Mouse (Mus musculus) kidney, postnatal 10 days (tissue): ENCODE data around the gene Cab39.

Experiments
- DNase-seq: peaks from one replicate; pipeline ENCODE4 v3.0.0; 2021; ENCODE audit warnings: mixed read lengths

Gene Cab39

DNA sequence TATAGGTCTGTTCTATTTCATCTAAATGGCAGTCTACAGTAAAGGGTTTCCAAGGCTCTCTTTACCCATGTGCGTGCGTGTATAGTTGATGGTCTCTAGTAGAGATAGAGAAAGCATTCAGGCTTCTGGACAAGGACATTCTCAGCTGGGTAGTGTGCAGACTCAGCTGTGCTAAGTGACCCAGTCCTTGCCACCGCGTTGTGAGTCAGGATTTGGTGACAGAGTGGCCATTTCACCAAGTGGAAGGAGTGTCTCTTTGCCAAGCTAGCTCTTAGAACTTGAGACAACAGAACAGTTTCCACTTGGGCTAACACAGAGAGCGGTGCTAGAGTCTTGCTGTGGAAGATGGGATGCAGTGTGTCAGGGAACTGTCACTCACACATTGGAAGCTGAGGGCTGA lies 57.6 kb downstream of the Cab39 start:
- no peak for DNase-seq

DNA sequence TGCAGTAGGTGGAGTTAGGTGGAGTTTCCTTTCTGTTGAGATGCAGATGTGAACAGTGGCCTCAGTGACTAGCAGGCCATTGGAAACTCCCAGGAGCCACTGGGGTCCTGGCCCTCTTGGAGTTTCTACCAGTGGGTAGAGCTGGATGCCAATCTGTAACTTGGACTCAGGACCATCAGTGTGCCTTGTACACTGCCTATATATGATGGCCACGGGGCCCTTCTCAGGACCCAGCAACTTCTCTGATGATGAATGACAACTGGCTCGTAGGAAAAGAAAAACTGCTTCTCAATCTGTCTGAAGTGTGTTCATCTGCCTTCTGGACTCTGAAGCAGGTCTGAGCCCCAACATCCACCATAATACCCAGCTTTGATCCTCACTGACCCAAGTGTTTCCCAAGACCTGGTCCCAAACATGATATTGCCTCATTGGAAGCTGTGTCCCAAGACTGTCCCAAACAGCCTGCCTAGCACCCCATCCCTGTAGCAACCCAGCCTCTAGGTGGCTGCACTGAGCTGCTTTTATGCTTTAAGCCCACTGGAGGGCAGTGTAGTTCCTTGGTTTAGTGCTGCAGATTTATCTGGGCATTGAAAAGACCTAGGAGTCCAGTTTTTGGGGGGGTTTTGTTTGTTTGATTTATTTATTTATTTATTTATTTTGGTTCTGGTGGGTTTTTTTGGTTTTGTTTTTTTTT lies 59.9 kb downstream of the Cab39 start:
- peak; percentile 80 for DNase-seq

DNA sequence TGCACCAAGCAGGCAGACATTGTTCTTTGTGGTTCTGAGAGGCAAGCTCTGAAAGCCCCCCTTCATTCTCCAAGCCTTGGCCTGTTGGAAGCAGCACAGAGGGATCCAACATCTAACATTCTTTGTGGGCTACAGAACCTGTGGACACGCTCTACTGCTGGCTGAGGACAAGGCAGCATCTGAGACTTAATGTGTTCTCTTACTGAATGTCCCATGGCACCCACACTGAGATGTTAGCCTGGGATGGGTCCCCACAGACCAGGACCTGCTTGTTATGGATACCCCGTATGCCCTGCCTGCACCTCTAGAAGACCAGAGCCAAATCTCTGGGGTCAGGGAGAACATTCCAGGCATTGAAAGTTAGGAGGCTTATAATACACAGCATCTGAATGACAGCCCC lies 60.6 kb downstream of the Cab39 start:
- no peak for DNase-seq

DNA sequence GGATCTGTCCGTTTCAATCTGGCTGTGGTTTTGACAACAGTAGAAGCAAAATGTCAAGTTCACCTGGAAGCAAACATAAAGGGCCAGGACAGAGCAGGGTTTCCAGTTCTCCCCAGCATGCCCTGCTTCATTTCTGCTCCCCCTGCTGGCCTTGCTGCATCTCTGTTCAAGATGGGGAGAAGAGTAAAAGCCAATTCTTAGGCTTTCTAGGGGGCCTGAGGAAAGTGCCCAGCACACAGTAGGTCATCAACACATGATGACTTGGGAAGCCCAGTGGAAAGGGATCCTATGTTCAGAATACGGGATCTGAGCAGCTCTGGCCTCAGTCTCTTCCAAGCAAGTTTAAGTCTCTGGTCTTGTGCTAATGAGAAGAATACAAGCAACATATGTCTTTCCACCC lies 61.2 kb downstream of the Cab39 start:
- no peak for DNase-seq

DNA sequence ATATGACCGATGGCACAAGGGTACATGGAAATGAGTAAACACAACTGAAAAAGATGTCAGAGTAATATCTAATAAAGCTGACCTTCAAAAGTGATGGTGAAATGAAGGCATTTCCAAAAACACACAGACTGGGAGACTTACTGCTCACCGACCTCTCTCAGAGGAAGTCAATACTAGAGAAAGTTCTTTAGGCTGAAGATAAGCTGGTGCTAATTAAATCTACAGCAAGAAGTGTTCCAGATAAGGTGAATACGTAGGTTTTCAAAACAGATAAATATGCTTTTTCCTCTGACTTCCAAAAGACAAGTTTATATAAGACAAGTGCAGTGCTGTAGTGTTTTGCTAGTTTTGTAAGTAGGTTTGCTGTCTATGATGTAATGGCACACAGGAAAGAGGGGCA lies 63.0 kb downstream of the Cab39 start:
- no peak for DNase-seq

DNA sequence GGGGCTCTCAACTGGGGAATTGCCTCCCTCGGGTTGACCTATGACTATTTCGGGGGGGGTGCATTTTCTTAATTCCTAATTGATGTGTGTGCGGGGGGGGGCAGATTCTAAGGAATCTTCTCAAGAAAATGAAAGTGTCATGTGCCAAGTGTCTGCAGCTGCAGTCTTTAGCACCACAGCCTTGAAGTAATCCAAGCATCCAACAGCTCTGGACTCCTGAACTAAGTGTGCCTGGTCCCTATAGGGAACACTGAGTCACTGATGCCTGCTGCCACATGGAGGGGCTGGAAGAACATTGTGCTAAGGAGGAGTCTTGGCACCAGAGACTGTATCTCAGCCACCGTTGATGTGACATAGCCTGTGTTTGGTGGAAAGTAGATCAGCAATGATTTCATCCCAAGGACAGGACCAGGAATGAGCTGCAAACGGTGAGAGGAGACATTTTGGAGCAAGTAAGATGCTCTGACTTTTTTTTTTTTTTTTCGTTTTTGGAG lies 64.1 kb downstream of the Cab39 start:
- DNase-seq, result no peak

DNA sequence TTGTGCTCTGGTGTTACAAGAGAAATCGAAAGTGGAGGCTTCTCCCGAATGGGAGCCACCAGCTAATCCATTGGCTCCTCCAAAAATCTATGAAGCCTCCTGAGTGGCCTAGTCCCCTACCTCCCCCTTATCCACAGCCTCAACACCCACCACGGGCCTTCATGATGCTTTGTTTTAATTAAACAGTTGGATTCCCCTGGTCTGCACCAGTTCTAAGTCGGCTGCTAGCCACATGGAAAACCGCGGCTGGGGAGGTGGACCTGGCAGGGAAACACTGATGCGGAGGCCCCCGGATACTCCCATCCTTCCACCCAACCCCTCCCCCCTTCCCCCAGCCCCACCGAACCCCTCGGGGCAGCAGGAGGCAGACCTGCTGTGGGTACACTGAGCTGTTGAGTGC lies 71.1 kb downstream of the Cab39 start:
- DNase-seq, result peak; percentile 55

DNA sequence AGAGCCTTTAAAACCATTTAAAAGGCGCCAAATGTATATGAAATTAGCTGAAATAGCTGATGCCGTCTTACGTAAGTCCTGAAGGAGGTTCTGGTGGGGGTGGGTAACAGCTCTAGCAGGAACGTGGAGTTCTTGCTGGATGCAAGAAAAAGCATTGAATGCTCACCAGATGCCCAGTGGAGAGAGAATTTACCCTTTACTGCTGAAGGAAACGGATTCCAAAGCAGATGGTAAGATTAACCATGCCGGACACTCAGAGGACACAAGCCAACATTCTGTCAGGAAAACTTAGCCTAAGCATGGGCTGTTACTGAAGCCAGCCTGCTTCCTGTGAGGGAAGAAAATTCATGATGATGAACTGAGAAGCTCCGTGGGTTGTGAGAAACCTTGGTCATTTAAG lies 76.8 kb downstream of the Cab39 start:
- no peak for DNase-seq

DNA sequence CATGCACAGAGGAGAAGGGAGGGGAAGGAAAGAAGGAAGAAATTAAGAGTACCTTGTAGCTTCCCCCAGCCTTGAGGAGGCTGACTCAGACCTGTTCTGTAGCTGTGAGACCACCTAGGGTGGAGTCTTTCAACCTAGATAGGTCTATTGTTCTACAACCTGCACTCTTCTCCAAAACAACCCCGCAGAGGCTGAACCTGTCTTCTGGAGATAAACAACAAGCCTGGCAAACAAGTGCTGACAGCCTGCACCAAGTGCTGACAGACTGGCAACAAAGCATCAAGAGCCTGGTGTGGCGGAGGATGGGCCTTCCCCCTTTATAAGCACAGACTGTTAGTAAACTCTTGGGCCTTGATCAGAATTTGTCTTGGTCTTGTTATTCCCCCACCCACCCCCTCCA lies 77.3 kb downstream of the Cab39 start:
- DNase-seq, result no peak

DNA sequence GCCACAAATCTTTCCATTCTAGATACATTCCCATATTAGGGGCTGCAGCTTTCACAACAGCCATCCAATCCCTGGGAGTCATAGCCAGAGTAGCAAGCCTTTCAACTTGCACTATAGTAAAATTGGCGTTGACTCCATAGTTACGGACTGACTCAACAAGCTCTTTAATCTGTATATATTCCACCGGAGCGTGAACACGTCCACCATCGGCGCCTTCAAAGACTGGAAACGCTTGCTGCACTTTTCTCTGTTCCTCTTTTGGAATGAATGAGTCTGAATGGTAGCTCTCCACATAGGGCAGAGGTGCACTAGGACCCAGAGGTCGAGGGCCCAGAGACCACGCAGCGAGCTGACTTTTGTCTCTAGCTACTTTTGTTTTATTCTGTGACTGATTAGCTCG lies 88.8 kb downstream of the Cab39 start:
- DNase-seq, result no peak

DNA sequence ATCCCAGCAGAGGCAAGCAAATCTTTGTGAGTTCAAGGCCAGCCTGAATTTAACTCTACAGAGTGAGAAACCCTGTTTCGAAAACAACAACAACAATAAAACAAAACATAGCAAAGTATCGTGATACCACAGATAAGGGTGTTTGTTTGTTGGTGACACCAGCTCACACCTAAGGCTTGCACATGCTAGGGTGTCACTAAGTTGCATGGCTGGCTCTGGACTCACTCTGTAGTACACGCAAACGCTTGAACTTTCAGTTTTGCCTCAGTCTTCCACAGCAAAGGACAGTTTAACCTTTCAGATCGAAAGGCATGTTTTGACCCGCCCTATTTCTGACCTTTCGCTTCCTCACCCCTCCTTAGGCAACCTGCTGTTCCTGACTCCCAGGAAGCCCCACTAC lies 94.0 kb downstream of the Cab39 start:
- DNase-seq, result no peak

DNA sequence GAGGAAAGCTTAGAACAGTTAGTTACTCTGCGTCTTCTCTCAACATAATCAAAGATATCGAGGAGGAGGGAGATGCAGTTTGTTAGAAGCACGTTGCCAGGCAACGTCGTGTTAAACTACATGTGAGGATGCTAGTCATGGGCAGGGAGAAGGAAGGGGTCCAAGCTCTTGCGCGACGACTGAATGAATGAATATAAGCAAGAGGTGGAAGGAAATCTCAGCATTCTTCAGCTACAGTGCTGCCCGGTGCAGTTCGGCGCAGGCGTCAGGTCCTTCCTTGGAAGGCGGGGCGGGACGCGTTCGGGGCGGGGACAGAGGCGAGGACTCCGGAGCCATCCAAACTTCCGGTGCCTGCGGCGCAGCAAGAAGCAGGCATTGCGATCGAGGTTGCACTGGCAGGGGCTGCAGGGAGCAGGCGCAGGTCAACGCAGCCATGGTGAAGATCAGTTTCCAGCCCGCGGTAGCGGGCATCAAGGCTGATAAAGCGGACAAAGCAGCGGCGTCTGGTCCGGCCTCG lies 101.0 kb downstream of the Cab39 start, which contains the start of gene Itm2c:
Gene Itm2c, plus strand, starts transcription at position 51 of the 517 bp plus-strand sequence.
- DNase-seq, result peak; percentile 94

DNA sequence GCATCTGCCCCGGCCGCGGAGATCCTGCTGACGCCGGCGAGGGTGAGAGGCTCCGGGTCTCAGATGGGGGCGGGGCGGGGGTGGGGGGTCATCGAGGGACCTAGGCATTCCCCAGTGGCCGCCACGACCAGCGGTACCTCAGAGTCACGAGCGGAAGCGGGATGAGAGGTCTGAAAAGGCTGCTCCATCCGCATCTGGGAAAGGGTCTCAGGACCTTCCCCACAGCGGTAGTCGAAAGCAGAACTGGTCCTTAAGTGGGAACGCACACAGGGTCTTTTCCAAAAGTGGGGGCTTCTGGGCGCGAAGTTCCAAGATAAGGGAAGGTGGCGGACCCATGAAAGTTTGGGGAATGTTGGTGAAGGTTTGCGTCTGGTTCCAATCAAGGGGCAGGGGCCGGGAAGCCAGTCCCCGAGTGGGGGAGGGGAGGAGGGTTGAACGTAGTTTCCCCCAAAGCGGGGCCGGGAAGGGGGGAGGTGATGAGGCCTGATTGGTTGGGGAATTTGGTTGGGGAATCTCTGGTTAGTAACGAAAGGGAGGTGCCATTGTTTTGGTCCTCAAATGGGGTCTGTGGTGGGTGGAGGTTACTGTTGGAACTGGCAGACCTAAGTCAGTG lies 101.6 kb downstream of the Cab39 start:
- peak; percentile 70 for DNase-seq

DNA sequence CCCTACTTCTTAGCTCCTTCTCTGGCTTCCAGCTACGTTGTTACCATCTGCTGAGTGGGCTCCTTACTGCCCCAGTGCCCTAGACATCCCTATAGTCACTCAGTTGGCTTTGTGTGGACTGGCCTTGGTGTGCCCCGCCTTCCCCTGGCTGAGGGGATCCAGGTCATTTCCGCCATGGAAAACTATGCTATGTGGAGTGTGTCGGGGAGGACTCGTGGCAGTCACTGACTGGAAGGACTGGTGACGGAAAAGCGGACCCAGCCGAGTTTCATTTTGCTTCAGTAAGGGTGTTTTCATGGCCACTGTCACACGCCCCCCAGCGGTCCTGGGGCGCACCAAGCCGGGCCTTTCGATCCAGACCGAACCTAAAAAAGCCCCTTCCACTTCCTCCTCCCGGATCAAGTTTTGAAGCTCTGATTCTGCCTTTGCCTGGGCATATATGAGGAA lies 102.2 kb downstream of the Cab39 start:
- peak; percentile 72 for DNase-seq

DNA sequence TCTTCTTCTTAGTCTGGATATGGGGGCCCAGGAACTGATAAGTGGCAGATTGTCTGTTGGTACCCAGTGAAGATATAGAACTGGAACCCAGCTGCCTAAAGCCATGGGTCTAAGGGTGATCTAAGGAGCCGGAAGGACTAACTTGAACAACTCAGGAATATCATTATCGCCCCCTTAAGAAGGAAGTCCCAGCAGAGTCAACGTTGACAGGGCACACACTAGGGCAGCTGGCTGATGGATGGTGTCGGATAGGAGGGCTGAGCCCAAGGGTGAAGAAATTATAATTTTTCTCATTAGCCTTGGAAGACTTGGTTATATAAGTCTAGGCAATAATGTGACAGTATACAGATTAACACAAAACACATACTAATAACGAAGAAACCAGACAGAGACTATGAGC lies 102.9 kb downstream of the Cab39 start:
- no peak for DNase-seq

DNA sequence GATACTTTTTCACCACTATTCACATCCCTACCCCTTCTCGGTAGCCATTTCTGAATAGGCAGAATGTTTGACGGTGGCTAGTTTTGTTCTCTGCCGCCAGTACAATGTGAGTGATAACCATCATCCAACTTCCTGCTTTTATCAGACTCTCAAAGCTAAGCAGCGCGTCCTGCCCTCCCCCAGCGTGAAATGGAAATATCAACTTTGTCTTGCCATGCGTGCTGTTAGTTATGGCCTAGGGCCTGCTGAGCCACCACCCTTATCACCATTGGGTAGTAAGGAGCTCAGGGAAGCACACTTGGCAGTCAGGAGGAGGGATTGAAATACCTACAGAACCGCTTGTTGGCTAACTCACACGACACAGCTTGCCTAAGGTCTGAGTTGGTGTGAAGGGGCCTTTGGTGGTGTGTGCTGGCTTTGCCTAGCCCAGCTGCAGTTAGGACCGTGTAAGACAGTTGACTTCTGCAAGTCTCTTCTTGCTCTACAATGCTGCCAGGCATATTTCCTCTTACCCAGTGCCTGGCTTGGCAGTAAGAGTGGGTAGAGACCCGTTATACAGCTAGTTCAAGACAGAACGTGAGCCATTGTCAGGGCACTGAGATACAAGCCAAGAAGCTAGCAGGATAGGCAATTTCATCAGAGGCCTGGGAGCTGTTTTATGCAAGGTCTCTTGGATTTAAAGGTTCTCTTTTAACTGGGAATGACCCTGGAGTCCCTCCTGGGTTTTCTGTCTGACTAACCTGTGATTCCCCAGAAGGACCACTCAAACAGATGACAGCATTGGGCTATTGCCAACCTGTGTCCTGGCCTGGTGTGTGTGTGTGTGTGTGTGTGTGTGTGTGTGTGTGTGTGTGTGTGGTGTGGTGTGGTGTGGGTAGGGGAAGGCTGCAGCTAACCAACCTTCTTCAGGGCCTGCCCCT lies 103.8 kb downstream of the Cab39 start:
- DNase-seq, result no peak

DNA sequence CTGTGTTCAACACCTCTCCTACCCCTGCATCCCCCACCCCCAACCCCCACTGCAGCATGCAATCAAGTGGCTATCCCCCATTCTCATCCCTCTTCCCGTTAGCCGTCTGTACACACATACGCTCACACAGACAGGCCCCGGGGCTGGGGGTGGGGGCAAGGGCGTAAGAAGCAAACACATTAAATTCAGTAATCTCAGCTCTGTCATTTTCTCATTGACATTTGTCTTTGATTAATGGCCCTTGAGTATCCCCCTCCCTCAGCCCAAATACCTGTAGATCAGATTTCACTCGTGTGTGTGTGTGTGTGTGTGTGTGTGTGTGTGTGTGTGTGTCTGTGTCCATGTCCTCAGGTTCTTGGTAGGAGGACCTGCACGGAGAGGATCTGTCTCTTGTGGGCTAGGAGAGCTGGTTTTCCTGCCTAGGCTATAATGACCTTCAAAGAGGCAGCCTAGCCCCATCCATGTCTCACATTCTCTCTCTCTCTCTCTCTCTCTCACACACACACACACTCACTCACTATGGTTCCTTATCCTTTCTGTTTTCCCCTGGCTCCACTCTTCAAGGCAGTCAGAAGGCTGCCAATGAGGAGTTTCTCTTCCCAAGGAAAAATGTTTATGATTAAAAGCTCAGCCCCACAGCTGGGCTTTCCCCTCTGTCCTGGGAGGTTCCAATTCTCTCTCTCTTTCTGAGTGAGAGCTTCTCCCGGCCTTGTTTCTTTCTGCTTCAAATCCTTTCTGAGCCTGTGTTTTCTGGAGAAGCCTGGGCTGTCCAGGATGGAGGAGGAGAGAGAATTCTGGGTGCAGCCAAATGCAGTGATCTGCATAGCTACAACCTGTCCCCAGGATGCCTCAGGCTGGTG lies 104.9 kb downstream of the Cab39 start:
- DNase-seq, result no peak

DNA sequence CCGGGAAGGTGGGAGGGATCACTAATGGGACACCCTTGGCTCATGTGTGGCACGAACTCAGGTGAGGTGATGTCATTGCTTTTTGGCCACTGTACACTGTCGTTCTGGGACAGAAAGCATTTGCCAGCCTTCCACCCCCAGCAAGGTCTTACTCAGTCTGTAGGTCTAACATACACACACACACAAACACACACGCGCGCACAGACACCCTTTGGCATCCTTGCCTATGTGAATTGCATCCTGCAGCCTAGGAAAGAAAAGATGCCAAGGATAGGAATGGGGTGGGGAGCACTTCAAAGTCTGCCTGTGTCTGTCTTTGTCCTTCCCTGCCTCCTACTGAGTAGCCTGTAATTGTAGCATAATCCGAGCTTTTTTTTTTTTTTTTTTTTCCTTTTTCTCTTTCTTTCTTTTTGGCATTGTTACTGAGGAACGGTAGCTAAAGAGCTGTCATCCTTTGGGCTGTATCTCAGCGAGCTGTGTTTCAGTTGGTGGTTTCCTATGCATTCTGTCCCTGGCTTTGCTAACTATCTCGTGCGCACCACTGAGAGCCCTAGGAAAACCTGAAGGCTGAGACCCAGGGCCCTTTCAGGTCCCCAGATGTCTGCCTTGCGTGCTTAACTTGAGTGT lies 105.6 kb downstream of the Cab39 start:
- no peak for DNase-seq

DNA sequence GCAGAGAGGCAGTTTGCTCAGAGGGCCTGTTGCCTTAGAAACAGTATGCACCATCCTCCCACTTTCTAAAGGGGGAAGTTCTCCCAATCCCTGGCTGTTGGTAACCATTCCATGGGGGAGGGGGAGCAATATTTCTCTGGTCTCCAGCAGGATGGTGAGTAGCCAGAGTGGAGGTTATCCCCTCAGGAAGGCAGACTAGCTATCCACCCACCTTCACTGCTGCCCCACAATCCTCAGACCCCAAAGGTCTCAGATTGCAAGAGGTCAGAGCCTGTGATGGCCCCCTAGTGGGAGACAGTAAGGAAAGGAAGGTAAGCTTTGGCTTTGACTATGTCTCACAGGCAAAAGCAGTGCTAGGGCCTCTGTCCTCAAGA lies 106.1 kb downstream of the Cab39 start:
- DNase-seq, result no peak

DNA sequence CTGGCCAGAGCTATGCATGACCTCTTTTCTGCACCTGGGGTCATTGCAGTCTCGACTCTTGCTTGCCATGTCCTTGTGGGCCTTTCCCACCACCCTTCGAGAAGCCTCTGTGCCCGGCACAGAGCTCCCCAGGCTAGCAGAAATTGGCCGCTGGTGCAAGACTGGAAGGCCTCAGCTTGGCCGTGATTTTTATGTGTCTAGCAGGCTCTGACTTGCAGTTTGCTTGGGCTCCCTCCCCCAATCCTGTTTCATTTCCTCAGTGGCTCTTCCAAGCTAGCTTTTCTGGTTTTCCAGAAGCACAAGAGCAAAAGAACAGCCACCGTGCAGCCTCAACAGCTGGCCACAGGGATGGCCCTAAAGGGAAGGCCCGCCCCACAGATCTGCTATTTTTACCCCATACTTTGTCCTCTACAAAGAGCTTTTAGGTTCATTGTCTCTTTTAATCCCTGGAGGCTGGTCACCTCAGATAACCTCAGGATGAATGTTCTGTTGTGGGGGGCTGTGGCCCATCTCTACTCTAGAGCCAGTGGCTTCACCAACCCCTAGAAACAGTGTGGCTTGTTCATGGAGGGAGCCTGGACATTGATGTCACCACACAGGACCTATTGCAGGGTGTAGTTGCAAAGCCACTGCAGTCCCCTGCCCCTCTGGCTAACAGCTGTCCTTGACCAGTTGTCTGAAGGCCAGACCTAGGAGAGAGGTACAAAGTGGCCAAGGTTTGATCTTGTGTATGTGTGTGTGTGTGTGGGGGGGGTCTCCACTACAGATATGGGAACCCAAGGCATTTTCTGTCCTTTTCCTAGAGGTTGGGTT lies 107.5 kb downstream of the Cab39 start:
- DNase-seq, result no peak
